Mouse (Mus musculus) Patski (cell line): Measurements from ENCODE around the gene Hist1h2ad. TPM values are rescaled to one million over a fixed set of nuclear protein-coding genes. Genes with fewer than 3 reads are reported as not detected.
"Not testable (repeated sequence)": the region's sequence is repeated elsewhere in the genome, so short reads cannot be mapped to it uniquely, and the experiment has no call there.

Experiments
- ATAC-seq: fragments of 100-300 bp; one replicate; pipeline ENCODE4 v1.8.0; 2021
- CTCF ChIA-PET: fragments of 350-600 bp; sonication (Branson Sonifier 250); formaldehyde crosslinking; loops from one replicate; lab custom pipeline; 2022; ENCODE audit warnings: inconsistent platforms; lab: Charles Lee
- POLR2A ChIA-PET: fragments of 350-600 bp; sonication (Branson Sonifier 250); formaldehyde crosslinking; loops from one replicate; lab custom pipeline; 2022; ENCODE audit warnings: antibody characterized with exemption, inconsistent platforms; lab: Charles Lee
- DNase-seq: peaks from one replicate; pipeline ENCODE4 v3.0.0-alpha.2; 2011; ENCODE audit warnings: low read depth, low spot score
- H3K27me3 ChIP-seq: fragments of 371-371 bp; one replicate; pipeline ENCODE4 v1.5.1; 2021
- CTCF ChIP-seq: fragments of 100-300 bp; IDR thresholded peaks from one replicate; pipeline ENCODE4 v1.5.1; 2021
- in situ Hi-C: fragments of 300-500 bp; cut with MboI; formaldehyde crosslinking; loops from 3 replicates; pipeline ENCODE4 v1.11.1; 2018; ENCODE audit warnings: low pct_unique_long_range_greater_than_20kb, mixed read lengths
- polyA plus RNA-seq: library from polyadenylated mRNA; unstranded; gene quantifications from one replicate; pipeline ENCODE4 v1.2.3, GENCODE M21; 2021

The Hist1h2ad gene
- polyA plus RNA-seq, 1 experiment from 2014 or later: 1.0 TPM

- in situ Hi-C loops: loop anchor here (5.0 kb wide), 1 partner anchor 167 kb away; no protein-coding TSS in a partner anchor
- ChIA-PET POLR2A (interaction anchor here (0.8 kb wide), 1 partner anchor 23 kb away, joined by 3 read pairs; no protein-coding TSS in a partner anchor), CTCF (no interaction called here)
These were observed 1.2 kb downstream of the Hist1h2ad start, which contains the start of gene Hist1h3d for GRCm38 (mm10) chr13:23575271-23575851. Gene Hist1h3d, plus strand, starts transcription at chr13:23575763.

GRCm38 (mm10) chr13:23575864-23576313, 1.7 kb downstream of the Hist1h2ad start:
- POLR2A ChIA-PET: interaction anchor here (1.2 kb wide), 1 partner anchor 108 kb away, joined by 3 read pairs; the partner anchor contains the start of genes Hist1h2ac and Hist1h2bc
- H3K27me3 ChIP-seq, CTCF ChIA-PET, DNase-seq: not testable (repeated sequence)
- ATAC-seq: peak; percentile 1
- in situ Hi-C loops: loop anchor here (5.0 kb wide), 1 partner anchor 166 kb away; no protein-coding TSS in a partner anchor

More at GRCm38 (mm10) chr13:23575271-23575851, 1.2 kb downstream of the Hist1h2ad start, which contains the start of gene Hist1h3d:
- no peak for TF ChIP-seq CTCF
- no peaks in the 10 kb centered on the region for H3K27me3 ChIP-seq
- DNase-seq (no peak), ATAC-seq (peak; percentile 41)

- DNase-seq (no peak), ATAC-seq (no peak)
- ChIA-PET POLR2A (interaction anchor here (1.2 kb wide), 1 partner anchor 107 kb away, joined by 3 read pairs; the partner anchor contains the start of genes Hist1h2ac and Hist1h2bc), CTCF (interaction anchor here (1.2 kb wide), 1 partner anchor 11 kb away, joined by 3 read pairs; no protein-coding TSS in a partner anchor)
- TF ChIP-seq CTCF: no peak
- in situ Hi-C loops: loop anchor here (5.0 kb wide), 1 partner anchor 166 kb away; no protein-coding TSS in a partner anchor
- H3K27me3 ChIP-seq: no peaks in the 10 kb centered on the region
These were observed 2.2 kb downstream of the Hist1h2ad start for GRCm38 (mm10) chr13:23576351-23576881.

- TF ChIP-seq CTCF: no peak
- ChIA-PET POLR2A (interaction anchor here (1.2 kb wide), 1 partner anchor 107 kb away, joined by 3 read pairs; the partner anchor contains the start of genes Hist1h2ac and Hist1h2bc), CTCF (interaction anchor here (1.2 kb wide), 1 partner anchor 10 kb away, joined by 3 read pairs; no protein-coding TSS in a partner anchor)
- H3K27me3 ChIP-seq: no peaks in the 10 kb centered on the region
- ATAC-seq (no peak), DNase-seq (no peak)
- in situ Hi-C loops: loop anchor here (5.0 kb wide), 1 partner anchor 165 kb away; no protein-coding TSS in a partner anchor
These were observed 2.9 kb downstream of the Hist1h2ad start for GRCm38 (mm10) chr13:23576906-23577639.

GRCm38 (mm10) chr13:23577835-23578234, 3.7 kb downstream of the Hist1h2ad start:
- ChIA-PET CTCF (no interaction called here), POLR2A (no interaction called here)
- in situ Hi-C loops: loop anchor here (5.0 kb wide), 1 partner anchor 164 kb away; no protein-coding TSS in a partner anchor
- ATAC-seq: no peak
- no peak for TF ChIP-seq CTCF
- no peaks in the 10 kb centered on the region for H3K27me3 ChIP-seq
- DNase-seq: no peak

- H3K27me3 ChIP-seq: no peaks in the 10 kb centered on the region
- DNase-seq (peak; percentile 96), ATAC-seq (peak; percentile 49)
- TF ChIP-seq CTCF: no peak
- in situ Hi-C loops: loop anchor here (10.0 kb wide), 1 partner anchor 1547 kb away; the partner anchor contains the start of genes Hist1h2ah and Hist1h2bk
- ChIA-PET POLR2A (interaction anchor here (0.6 to 2.4 kb wide), 10 partner anchors 9 to 1861 kb away, joined by 3 to 6 read pairs (median 4); partner anchors contain the start of genes Hist1h1e, Hist1h2ac, Hist1h2ae and Hist1h2bc), CTCF (interaction anchor here (1.3 kb wide), 1 partner anchor 16 kb away, joined by 5 read pairs; no protein-coding TSS in a partner anchor)
These were observed 7.4 kb downstream of the Hist1h2ad start, which contains the start of gene Hist1h4d for GRCm38 (mm10) chr13:23581408-23582218. Gene Hist1h4d, plus strand, starts transcription at chr13:23581598.

GRCm38 (mm10) chr13:23582219-23583056, 8.3 kb downstream of the Hist1h2ad start:
- POLR2A ChIA-PET: interaction anchor here (0.6 to 2.4 kb wide), 12 partner anchors 9 to 1862 kb away, joined by 3 to 6 read pairs (median 4); partner anchors contain the start of genes Hist1h1e, Hist1h2ac, Hist1h2ae and Hist1h2bc
- ATAC-seq (no peak), DNase-seq (no peak)
- in situ Hi-C loops: loop anchor here (10.0 kb wide), 1 partner anchor 1548 kb away; the partner anchor contains the start of genes Hist1h2ah and Hist1h2bk
- TF ChIP-seq CTCF: no peak
- no peaks in the 10 kb centered on the region for H3K27me3 ChIP-seq
- CTCF ChIA-PET: interaction anchor here (0.8 to 1.3 kb wide), 3 partner anchors 15 to 38 kb away, joined by 3 to 5 read pairs (median 3); partner anchors contain the start of gene Hist1h2be
